Mouse (Mus musculus): ENCODE data around the gene Rpl24. TPM values are rescaled to one million over a fixed set of nuclear protein-coding genes. Genes with fewer than 3 reads are reported as not detected.
"Not testable (repeated sequence)": the region's sequence is repeated elsewhere in the genome, so short reads cannot be mapped to it uniquely, and the experiment has no call there.

Gene Rpl24
- polyA plus RNA-seq (2012; rRNA removed), result 128 and 168 TPM in 2 replicates

GRCm38 (mm10) chr16:55966212-55966871 is at the start of gene Rpl24:
Gene Rpl24, plus strand, starts transcription at chr16:55966275.
- peak; percentile 88 for DNase-seq (ENCODE audit: low read depth, low spot score)
- WGBS, result under 1% methylated on average over 42 of the region's 42 CpGs

DNA sequence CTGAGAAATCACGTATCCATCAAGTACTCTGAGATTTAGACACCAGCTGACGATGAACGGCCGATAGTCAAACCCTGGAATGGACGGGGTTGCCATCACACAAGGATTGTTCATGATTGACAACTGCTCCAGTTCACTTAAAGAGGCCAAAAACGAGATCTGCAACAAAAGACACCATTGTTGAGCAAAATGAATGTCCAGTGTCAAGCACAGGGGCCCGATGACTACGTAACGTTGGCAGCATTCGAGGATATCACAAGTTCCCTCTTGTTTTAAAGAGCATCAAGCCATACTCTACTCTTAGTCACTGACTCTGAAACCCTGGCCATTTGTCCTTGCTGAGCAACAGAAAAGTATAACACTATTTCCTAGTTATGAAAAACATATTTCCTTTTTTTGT is 44.0 kb upstream of the Rpl24 start:
- 88% methylated on average over 10 of the region's 10 CpGs for WGBS
- DNase-seq (ENCODE audit: low read depth, low spot score), result no peak

DNA sequence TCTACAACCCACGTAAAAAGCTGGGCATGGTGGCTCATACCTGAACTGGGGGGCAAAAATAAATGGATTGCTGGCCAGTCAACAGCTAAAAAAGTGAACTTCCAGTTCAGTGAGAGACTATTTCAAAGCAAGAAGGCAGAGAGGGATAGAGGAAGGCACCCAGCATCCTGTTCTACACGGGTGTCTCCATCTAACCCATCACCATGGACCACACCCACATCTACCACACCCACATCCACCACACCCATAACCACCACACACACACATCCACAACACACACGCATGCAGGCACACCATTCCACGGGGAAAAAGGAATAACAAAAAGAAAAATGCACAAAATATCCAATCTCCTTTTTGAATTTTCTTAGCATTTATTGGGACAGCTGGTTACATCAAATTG is 42.1 kb upstream of the Rpl24 start:
- 78% methylated on average over 4 of the region's 4 CpGs for WGBS

GRCm38 (mm10) chr16:55933681-55934343 is 32.3 kb upstream of the Rpl24 start:
- DNase-seq (ENCODE audit: low read depth, low spot score), result peak; percentile 14
- WGBS, result under 1% methylated on average over 32 of the region's 32 CpGs

More for the DNA sequence above, 42.1 kb upstream of the Rpl24 start:
- DNase-seq (ENCODE audit: low read depth, low spot score), result no peak

- DNase-seq (ENCODE audit: low read depth, low spot score), result peak; percentile 84
- whole genome bisulfite sequencing, result under 1% methylated on average over 24 of the region's 24 CpGs
Measured at GRCm38 (mm10) chr16:55934453-55935037, 31.5 kb upstream of the Rpl24 start, which contains the start of gene Cep97. Gene Cep97, minus strand, starts transcription at chr16:55934855.

DNA sequence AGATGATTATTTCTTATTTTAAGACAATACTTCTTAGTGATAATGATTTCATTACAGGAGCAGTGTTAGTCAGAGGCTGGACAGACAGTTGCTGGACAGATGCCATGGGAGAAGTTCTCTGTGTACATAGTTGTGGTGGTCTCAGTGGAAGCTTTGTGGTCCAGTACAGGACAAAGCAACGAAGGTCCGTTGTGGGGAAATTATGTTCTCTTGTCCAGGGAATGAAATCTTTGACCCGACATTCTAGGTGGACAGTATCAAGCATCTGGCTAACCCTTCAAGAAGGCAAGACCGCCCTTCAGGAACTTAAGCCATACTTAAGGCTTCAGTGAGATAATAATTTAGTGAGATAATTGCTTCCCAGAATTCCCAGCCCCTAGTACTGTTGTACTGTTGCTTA is 27.3 kb upstream of the Rpl24 start:
- WGBS, result 80% methylated on average over 4 of the region's 4 CpGs
- no peak for DNase-seq (ENCODE audit: low read depth, low spot score)

GRCm38 (mm10) chr16:55939703-55940102 is 26.4 kb upstream of the Rpl24 start:
- no peak for DNase-seq (ENCODE audit: low read depth, low spot score)
- 64% methylated on average over 6 of the region's 6 CpGs for WGBS

DNA sequence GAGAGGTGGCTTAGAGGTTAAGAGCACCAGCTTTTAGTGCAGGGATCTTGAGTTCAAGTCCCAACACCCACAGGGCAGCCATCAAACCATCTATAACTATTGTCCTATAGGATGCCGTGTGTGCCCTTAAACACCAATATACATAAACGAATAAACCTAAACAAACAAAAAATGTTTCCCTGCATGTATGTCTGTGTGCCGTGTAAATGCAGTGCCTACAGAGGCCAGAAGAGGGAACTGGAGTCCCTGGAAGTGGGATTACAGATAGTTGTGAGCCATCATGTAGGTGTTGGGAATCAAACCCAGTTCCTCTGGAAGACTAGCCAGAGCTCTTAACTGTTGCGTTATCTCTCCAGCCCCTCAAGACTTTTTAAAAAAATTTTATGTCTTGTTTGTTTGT is 25.3 kb upstream of the Rpl24 start:
- 88% methylated on average over 4 of the region's 4 CpGs for WGBS
- no peak for DNase-seq (ENCODE audit: low read depth, low spot score)

DNA sequence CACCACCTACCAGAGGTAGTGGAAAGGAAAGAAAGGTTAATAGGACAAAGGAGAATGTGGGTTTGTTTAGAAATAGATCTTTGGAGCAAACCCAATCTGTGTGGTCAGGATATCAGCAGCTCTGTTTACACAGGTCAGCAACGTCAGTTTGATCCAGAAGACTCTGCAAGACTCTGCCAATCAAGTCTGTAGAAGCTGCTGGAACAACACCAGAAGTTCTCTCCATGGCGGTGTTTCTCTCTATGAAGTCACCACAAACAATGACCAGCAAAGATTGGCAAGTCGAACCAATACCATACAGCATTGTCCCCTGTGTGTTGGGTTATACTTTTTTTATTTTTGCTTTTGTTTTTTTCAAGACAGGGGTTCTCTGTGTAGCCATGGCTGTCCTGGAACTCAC is 18.8 kb upstream of the Rpl24 start:
- no peak for DNase-seq (ENCODE audit: low read depth, low spot score)
- 62% methylated on average over 3 of the region's 3 CpGs for WGBS

GRCm38 (mm10) chr16:55947876-55948410 is 18.1 kb upstream of the Rpl24 start:
- DNase-seq (ENCODE audit: low read depth, low spot score), result not testable (repeated sequence)
- 75% methylated on average over 2 of the region's 2 CpGs for WGBS

- 43% methylated on average over 7 of the region's 7 CpGs for WGBS
- no peak for DNase-seq (ENCODE audit: low read depth, low spot score)
Measured at GRCm38 (mm10) chr16:55948963-55949362, 17.1 kb upstream of the Rpl24 start.

DNA sequence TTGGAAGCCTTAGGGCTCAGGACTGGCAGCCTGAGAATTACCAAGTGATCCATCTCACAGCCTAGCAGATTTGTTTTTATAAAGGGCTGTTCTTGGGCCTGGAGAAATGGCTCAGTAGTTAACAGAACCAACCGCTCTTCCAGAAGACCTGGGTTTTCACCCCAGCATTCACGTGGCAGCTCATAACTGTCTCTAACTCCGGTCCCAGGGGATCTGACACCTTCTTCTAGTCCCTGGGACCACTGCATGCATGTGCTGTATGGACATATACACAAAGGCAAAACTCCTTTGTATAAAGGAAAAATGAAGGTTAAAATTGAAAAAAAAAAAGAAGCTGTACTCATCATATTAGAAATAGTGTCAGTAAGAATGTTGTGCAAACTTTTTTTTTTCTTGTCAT is 15.6 kb upstream of the Rpl24 start:
- no peak for DNase-seq (ENCODE audit: low read depth, low spot score)
- WGBS, result 73% methylated on average over 3 of the region's 3 CpGs

DNA sequence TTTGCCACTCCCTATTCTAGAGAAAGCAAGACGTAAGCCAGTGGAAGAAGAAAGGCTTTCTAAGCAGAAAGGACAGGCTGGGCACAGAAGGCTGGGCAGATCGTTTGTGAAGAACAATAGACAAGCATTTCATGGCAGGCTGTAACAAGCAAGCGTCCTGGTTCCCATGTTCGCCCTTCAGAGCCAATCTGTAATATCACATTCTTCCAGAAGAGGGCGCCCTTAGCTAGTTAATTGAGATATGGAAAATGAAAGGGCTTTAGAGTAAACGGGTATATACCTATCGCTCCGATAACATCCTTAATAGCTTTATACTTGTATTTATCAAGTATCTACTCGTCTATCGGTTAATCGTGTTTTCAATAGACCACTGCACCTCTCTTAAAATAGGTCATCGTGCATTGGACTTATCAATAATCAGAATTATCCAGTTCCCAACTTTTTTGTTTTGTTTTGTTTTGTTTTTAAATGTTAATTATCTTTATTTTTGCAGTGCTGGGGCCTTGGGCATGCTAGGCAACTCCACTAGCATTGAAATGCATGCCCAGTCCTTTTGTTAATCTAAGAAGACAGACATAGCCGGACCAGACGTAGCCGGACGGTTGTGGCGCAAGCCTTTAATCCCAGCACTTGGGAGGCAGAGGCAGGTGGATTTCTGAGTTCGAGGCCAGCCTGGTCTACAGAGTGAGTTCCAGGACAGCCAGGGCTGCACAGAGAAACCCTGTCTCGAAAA is 15.0 kb upstream of the Rpl24 start:
- no peak for DNase-seq (ENCODE audit: low read depth, low spot score)
- WGBS, result 30% methylated on average over 19 of the region's 19 CpGs

- WGBS, result 56% methylated on average over 7 of the region's 7 CpGs
- no peak for DNase-seq (ENCODE audit: low read depth, low spot score)
Measured at GRCm38 (mm10) chr16:55951679-55952327, 14.3 kb upstream of the Rpl24 start.

DNA sequence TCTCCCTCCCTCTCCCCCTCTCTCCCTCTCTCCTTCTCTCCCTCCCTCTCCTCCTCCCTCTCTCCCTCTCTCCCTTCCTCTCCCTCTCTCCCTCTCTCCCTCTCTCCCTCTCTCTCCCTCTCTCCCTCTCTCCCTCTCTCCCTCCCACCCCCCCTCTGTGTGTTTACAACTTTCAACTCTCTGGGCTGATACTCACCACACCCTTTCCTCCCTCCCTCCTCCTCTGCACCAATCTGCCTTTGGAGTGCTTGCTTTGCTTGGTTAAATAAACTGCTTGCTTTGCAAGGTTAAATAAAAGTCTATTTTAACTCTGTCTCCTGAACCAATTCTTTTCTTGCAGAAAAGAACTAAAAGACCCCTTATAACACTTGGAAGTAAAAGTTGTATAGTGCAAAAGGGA is 13.3 kb upstream of the Rpl24 start:
- DNase-seq (ENCODE audit: low read depth, low spot score), result no peak

GRCm38 (mm10) chr16:55954196-55954595 is 11.9 kb upstream of the Rpl24 start:
- DNase-seq (ENCODE audit: low read depth, low spot score), result not testable (repeated sequence)
- WGBS, result 89% methylated on average over 9 of the region's 9 CpGs

DNA sequence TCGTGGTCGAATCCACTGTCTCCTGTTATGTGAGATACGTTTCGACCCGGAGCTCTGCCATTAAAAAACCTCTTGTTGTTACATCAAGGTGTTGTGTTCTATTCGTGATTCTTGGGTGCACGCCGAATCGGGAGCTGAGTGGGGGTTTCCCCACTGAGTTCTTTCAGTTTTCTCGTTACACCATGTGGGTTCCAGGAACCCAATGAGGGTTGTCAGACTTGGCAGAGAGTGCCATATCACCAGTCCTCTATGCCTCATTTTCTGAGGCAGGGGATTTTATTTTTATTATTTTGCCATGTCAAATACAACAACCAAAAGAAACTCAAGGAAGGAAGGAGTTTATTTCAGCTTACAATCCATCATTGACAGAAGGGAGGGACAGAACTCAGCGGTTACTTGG is 3.0 kb upstream of the Rpl24 start:
- DNase-seq (ENCODE audit: low read depth, low spot score), result not testable (repeated sequence)
- WGBS, result 89% methylated on average over 6 of the region's 11 CpGs

- 59% methylated on average over 4 of the region's 4 CpGs for WGBS
- no peak for DNase-seq (ENCODE audit: low read depth, low spot score)
Measured at GRCm38 (mm10) chr16:55964126-55964949, 1.7 kb upstream of the Rpl24 start.

DNA sequence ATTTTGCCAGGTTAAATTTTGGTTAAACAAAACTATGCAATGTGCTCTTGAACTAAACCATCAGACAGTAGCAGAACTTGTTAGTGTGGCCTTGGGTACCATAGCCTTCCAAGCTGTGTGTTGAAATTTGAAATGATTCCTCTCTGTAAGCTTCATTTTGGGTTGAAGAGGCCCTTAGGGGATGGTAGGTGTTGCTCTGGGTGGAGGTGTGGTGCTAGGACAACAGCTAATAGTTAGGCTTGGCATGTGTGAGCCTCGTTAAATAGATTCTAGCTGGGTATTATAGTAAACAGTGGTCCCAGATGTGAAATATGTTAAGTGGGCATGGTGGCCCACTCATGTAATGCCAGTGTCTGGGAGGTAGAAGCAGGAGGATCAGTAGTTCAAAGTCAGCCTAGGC is 1.1 kb downstream of the Rpl24 start:
- no peak for DNase-seq (ENCODE audit: low read depth, low spot score)
- WGBS, result 13% methylated on average over 1 of the region's 1 CpGs

Data from large intestine, adult 2 months (tissue).